Mouse (Mus musculus): Measurements from ENCODE around the gene Gm732. TPM values are rescaled to one million over a fixed set of nuclear protein-coding genes. Genes with fewer than 3 reads are reported as not detected.

The Gm732 gene
- polyA plus RNA-seq (2012; rRNA removed): not detected in 2 replicates

GRCm38 (mm10) chrX:107948365-107948764 is at the start of gene Gm732:
Gm732 (minus strand) TSS chrX:107948465.

Other genes starting within 250 kb of the Gm732 start
- gene Tent5d, start 155.9 kb downstream of the Gm732 start, polyA plus RNA-seq (2012; rRNA removed): 0.02 TPM in 1 of 2 replicates, not detected in the other
- gene 2610002M06Rik, start 132.1 kb downstream of the Gm732 start, polyA plus RNA-seq (2012; rRNA removed): 12.0 and 12.1 TPM in 2 replicates

Measured in central nervous system, embryonic 14 days (tissue).